Mouse (Mus musculus) bone marrow, adult 2 months (tissue): ENCODE results near the gene Pde8a.

ENCODE experiments used
- CTCF ChIP-seq: fragments of 200-500 bp; IDR thresholded peaks from 2 replicates; pipeline ENCODE4 v1.5.1; 2011; ENCODE audit warnings: low read length, control low read depth; ENCODE audit not compliant: control insufficient read depth, insufficient read depth
- POLR2A ChIP-seq: fragments of 200-500 bp; IDR thresholded peaks from 2 replicates; pipeline ENCODE4 v1.6.1; 2011; ENCODE audit warnings: low read depth, mild to moderate bottlenecking, control low read depth, low read length, borderline replicate concordance; ENCODE audit not compliant: control insufficient read depth

GRCm38 (mm10) chr7:81235600-81236223 is 22.3 kb downstream of the Pde8a start:
- no peak for TF ChIP-seq POLR2A
- TF ChIP-seq CTCF, result no peak
